27 mouse cellular contexts compared by ENCODE assay signal in genomic region chr3:135251825-135252224, GRCm38 (mm10). TPM values are rescaled to one million over a fixed set of nuclear protein-coding genes. Genes with fewer than 3 reads are reported as not detected.
"Had no signal": no experiment of that assay in that cellular context is flagged by ENCODE, and none has a peak within 500 bp of the region (broad histone marks: within the 10 kb centered on the region; RNA-seq: fewer than 3 reads in every experiment).

No protein-coding gene starts in this region.

- H3K4me1 ChIP-seq: embryonic facial prominence, embryonic 10.5 days; embryonic facial prominence, embryonic 12.5 days; embryonic facial prominence, embryonic 13.5 days; embryonic facial prominence, embryonic 15.5 days; forebrain, embryonic 10.5 days; forebrain, embryonic 12.5 days; forebrain, embryonic 13.5 days; forebrain, embryonic 15.5 days had no signal

- H3K27me3 ChIP-seq: embryonic facial prominence, embryonic 12.5 days; embryonic facial prominence, embryonic 13.5 days; embryonic facial prominence, embryonic 15.5 days; forebrain, embryonic 12.5 days; forebrain, embryonic 13.5 days; forebrain, embryonic 15.5 days had no signal

- H3K9ac ChIP-seq: embryonic facial prominence, embryonic 12.5 days; embryonic facial prominence, embryonic 13.5 days; embryonic facial prominence, embryonic 15.5 days; forebrain, embryonic 12.5 days; forebrain, embryonic 13.5 days; forebrain, embryonic 15.5 days; forebrain, postnatal 0 days had no signal

- H3K4me2 ChIP-seq: embryonic facial prominence, embryonic 12.5 days; embryonic facial prominence, embryonic 13.5 days; embryonic facial prominence, embryonic 15.5 days; forebrain, embryonic 12.5 days; forebrain, embryonic 13.5 days; forebrain, embryonic 15.5 days had no signal

- DNase-seq: cerebellum, adult 9-10 months; cerebellum, adult 9-11 months; cerebellum, postnatal 10 days; cerebellum, postnatal 14 days; cerebellum, postnatal 25 days; cerebellum, postnatal 36 days; embryo, embryonic 11 days; forebrain, postnatal 0 days; gastrocnemius, adult 2 months; gastrocnemius, postnatal 10 days; gastrocnemius, postnatal 14 days; gastrocnemius, postnatal 25 days; gastrocnemius, postnatal 36 days; heart, adult 11 months; heart, adult 18-20 months; heart, adult 2 months had no signal

- H3K9me3 ChIP-seq: embryonic facial prominence, embryonic 10.5 days; embryonic facial prominence, embryonic 12.5 days; embryonic facial prominence, embryonic 13.5 days; embryonic facial prominence, embryonic 15.5 days; forebrain, embryonic 10.5 days; forebrain, embryonic 12.5 days; forebrain, embryonic 13.5 days; forebrain, embryonic 15.5 days had no signal

- H3K4me3 ChIP-seq: embryonic facial prominence, embryonic 10.5 days; embryonic facial prominence, embryonic 12.5 days; embryonic facial prominence, embryonic 13.5 days; embryonic facial prominence, embryonic 15.5 days; erythroblast, embryonic 14.5 days; forebrain, embryonic 10.5 days; forebrain, embryonic 12.5 days; forebrain, embryonic 13.5 days; forebrain, embryonic 15.5 days; gastrocnemius, adult 2 months; heart, adult 2 months had no signal

- H3K27ac ChIP-seq: embryonic facial prominence, embryonic 10.5 days; embryonic facial prominence, embryonic 12.5 days; embryonic facial prominence, embryonic 13.5 days; embryonic facial prominence, embryonic 15.5 days; forebrain, embryonic 10.5 days; forebrain, embryonic 12.5 days; forebrain, embryonic 13.5 days; forebrain, embryonic 15.5 days; gastrocnemius, adult 2 months; heart, adult 2 months had no signal

RNA-seq across cellular contexts. Expression of gene Bdh2, which starts 29.2 kb away (rescaled TPM):
- total RNA-seq: granulocyte monocyte progenitor cell, adult 5-6 weeks had no signal
- polyA plus RNA-seq: erythroblast, embryonic 14.5 days had no signal

RNA-seq across cellular contexts. Expression of gene Slc9b2, which starts 55.7 kb away (rescaled TPM):
- total RNA-seq: gastrocnemius, adult 18-20 months; gastrocnemius, postnatal 36 days had no signal
- polyA plus RNA-seq: erythroblast, embryonic 14.5 days had no signal
